In the genomic region with DNA sequence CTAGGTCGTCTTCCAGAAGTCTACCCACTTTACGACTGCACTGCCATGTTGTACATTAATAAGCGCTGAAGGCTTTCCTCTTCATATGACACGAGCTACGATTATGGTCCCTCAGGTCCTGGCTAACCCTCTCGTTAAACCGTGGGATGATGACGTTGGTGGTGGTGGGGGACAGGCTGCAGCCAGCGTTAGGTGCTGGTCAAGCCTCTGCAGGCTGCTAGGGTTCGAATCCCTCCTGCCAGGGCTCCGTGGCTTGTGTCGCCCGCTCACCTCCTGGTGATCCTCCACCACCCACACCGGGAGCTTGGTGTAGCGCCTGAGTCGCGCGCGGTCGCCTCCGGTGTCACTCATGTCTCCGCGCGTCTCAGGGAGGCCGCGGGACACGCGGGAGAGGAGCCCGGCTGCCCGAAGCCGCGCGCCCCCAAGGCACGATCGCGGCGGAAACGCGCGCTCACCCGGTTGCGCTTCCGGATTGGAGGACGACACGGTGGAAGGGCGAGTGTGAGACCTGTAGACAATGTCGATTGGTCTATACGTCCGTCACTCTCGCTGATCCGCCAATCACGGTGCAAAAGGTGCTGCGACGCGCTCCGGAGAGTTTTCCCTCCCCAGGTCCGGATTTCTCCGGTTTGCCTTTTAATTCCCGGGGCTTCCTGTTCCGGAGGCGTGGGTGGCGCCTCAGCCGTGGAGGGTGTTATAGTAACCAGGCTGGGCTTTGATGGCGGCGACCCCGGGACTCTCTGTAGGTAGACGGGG, we compare ENCODE assay signal across 8 mouse cellular contexts. TPM values are rescaled to one million over a fixed set of nuclear protein-coding genes. Genes with fewer than 3 reads are reported as not detected.
A peak's percentile ranks its signal among the peaks of the same experiment; 100 is the strongest.
DNase-seq lines count a peak whose midpoint lies in the region; ATAC-seq lines count a peak whose summit lies in the region.

Gene 6030458C11Rik (minus strand): TSS at position 453 of the 756 bp plus-strand sequence.
Gene Drosha (plus strand): TSS at position 619 of the 756 bp plus-strand sequence.

- peak within 1 kb of the TSS; percentile 70 for H3K4me2 ChIP-seq in kidney, embryonic 15.5 days

- peak within 1 kb of the TSS; percentile 94 for H3K4me3 ChIP-seq in heart, embryonic 10.5 days
- H3K4me3 ChIP-seq in kidney, embryonic 15.5 days (replicated peaks) = peak within 1 kb of the TSS; percentile 95

- H3K9ac ChIP-seq in kidney, embryonic 15.5 days = peak within 1 kb of the TSS; percentile 92

- peaks cover 15% of the 10 kb centered on the region for H3K4me1 ChIP-seq in heart, embryonic 10.5 days
- peaks cover 24% of the 10 kb centered on the region for H3K4me1 ChIP-seq in kidney, embryonic 15.5 days

- peaks cover 60% of the 10 kb centered on the region for H3K36me3 ChIP-seq in heart, embryonic 10.5 days
- H3K36me3 ChIP-seq in kidney, embryonic 15.5 days = peaks cover 57% of the 10 kb centered on the region

- peak; percentile 97 for ATAC-seq in erythroblast, adult 5-6 weeks (replicated peaks; ENCODE audit: low FRiP score, poor library complexity, severe bottlenecking)
- ATAC-seq in kidney, embryonic 15.5 days (replicated peaks; ENCODE audit: low FRiP score) = peak; percentile 100
- ATAC-seq in monocyte, adult 5-6 weeks (replicated peaks; ENCODE audit: insufficient number of reproducible peaks, low FRiP score, low TSS enrichment, poor library complexity, severe bottlenecking) = peak; percentile 100

- DNase-seq in B cell, adult 2 months = peak; percentile 91
- DNase-seq in brain, adult 2 months (ENCODE audit: low read depth, low spot score) = peak; percentile 100
- peak; percentile 98 for DNase-seq in heart, embryonic 10.5 days (ENCODE audit: low spot score)
- DNase-seq in liver = peak; percentile 95
- peak; percentile 97 to 98 for DNase-seq in spleen, postnatal 4 days (ENCODE audit: low spot score in 2 of 2)

- H3K27me3 ChIP-seq in heart, embryonic 10.5 days (ENCODE audit: insufficient read depth, poor library complexity, severe bottlenecking) = no peaks in the 10 kb centered on the region
- no peaks in the 10 kb centered on the region for H3K27me3 ChIP-seq in kidney, embryonic 15.5 days

- WGBS in heart, embryonic 10.5 days = under 1% methylated on average over 67 of the region's 67 CpGs
- under 1% methylated on average over 67 of the region's 67 CpGs for WGBS in kidney, embryonic 15.5 days

- H3K27ac ChIP-seq in heart, embryonic 10.5 days = peak within 1 kb of the TSS; percentile 99
- peak within 1 kb of the TSS; percentile 83 for H3K27ac ChIP-seq in kidney, embryonic 15.5 days

- no peaks in the 10 kb centered on the region for H3K9me3 ChIP-seq in heart, embryonic 10.5 days
- no peaks in the 10 kb centered on the region for H3K9me3 ChIP-seq in kidney, embryonic 15.5 days (replicated peaks)

RNA-seq across cellular contexts. Expression of gene 6030458C11Rik, which starts in this region (rescaled TPM):
- total RNA-seq in erythroblast, adult 5-6 weeks (2015; ENCODE audit: low replicate concordance) = 9.8 and 13.6 TPM in 2 replicates
- 12.8 and 17.2 TPM in 2 replicates for total RNA-seq in erythroblast, adult 5-6 weeks (2017; ENCODE audit: low replicate concordance)
- polyA plus RNA-seq in heart, embryonic 10.5 days (2016; fragmentation: Nextera tagmentation; extraction: Ambion mirVana) = 39.8 and 42.3 TPM in 2 replicates
- polyA plus RNA-seq in kidney, embryonic 15.5 days (2015; fragmentation: Nextera tagmentation; extraction: Ambion mirVana) = 41.1 and 43.1 TPM in 2 replicates
- 9.5 to 24.1 TPM (median 11.3 TPM) in 3 replicates for total RNA-seq in monocyte, adult 5-6 weeks (2017)

RNA-seq across cellular contexts. Expression of gene Drosha, which starts in this region (rescaled TPM):
- 13.0 and 13.8 TPM in 2 replicates for total RNA-seq in erythroblast, adult 5-6 weeks (2015; ENCODE audit: low replicate concordance)
- total RNA-seq in erythroblast, adult 5-6 weeks (2017; ENCODE audit: low replicate concordance) = 8.1 and 8.5 TPM in 2 replicates
- 47.3 and 52.6 TPM in 2 replicates for polyA plus RNA-seq in heart, embryonic 10.5 days (2016; fragmentation: Nextera tagmentation; extraction: Ambion mirVana)
- 41.4 and 44.7 TPM in 2 replicates for polyA plus RNA-seq in kidney, embryonic 15.5 days (2015; fragmentation: Nextera tagmentation; extraction: Ambion mirVana)
- total RNA-seq in monocyte, adult 5-6 weeks (2017) = 5.7 to 15.3 TPM (median 9.9 TPM) in 3 replicates

Comparison
In these comparisons a context has a peak if more than half of its experiments do, and no peak if none do; other contexts are left out.
1. Peak in every context shown above with its lines: DNase-seq, ATAC-seq, H3K4me3 ChIP-seq and H3K27ac ChIP-seq.